Mouse (Mus musculus): ENCODE measurements at regions not wholly inside any gene's neighbourhood (a gene's known extent, or its start where the extent isn't known, plus 50 kb on each side); places are given as distances from the start of the nearest gene placed in this dataset.

- TF ChIP-seq GATA1 (IDR thresholded peaks at IDR 0.05; ENCODE audit: low read length) (no peak), TAL1 (IDR thresholded peaks at IDR 0.05; ENCODE audit: low read length) (no peak)
Measured at GRCm38 (mm10) chr4:131461728-131462127, 376.4 kb downstream of the Ptpru start.

Measured in erythroblast, embryonic 14.5 days (primary cell).